Mouse (Mus musculus) naive thymus-derived CD4-positive, alpha-beta T cell, adult 5 months (primary cell): Measurements from ENCODE around the gene Zfp433. TPM values are rescaled to one million over a fixed set of nuclear protein-coding genes. Genes with fewer than 3 reads are reported as not detected.

Source experiments
- polyA plus RNA-seq: library from polyadenylated mRNA; unstranded; fragments of 100-300 nt; shearing (Covaris generic); gene quantifications from one replicate; pipeline ENCODE4 v1.2.1, GENCODE M21; 2017

Gene Zfp433
- polyA plus RNA-seq, result 15.6 TPM

GRCm38 (mm10) chr10:81704531-81705301 lies at the start of gene Zfp433:
Zfp433 (plus strand) TSS chr10:81704825.

GRCm38 (mm10) chr10:81770506-81771403 lies 66.1 kb downstream of the Zfp433 start, which contains the start of gene Gm3055:
Gm3055 (minus strand) TSS chr10:81771161.

Other genes with a start within 250 kb of the Zfp433 start
- 16.5 TPM for gene Nfic, start 249.2 kb upstream of the Zfp433 start, polyA plus RNA-seq
- gene Celf5, start 222.1 kb upstream of the Zfp433 start, polyA plus RNA-seq, result not detected
- gene Ncln, start 208.4 kb upstream of the Zfp433 start, polyA plus RNA-seq, result 154 TPM
- 94.7 TPM for gene S1pr4, start 204.7 kb upstream of the Zfp433 start, polyA plus RNA-seq
- gene Gna15, start 180.6 kb upstream of the Zfp433 start, polyA plus RNA-seq, result 3.3 TPM
- gene Gna11, start 159.6 kb upstream of the Zfp433 start, polyA plus RNA-seq, result 9.7 TPM
- 989 TPM for gene Aes, start 145.3 kb upstream of the Zfp433 start, polyA plus RNA-seq
- 0.93 TPM for gene Tle2, start 130.3 kb upstream of the Zfp433 start, polyA plus RNA-seq
- gene Tle6, start 103.8 kb upstream of the Zfp433 start, polyA plus RNA-seq, result 2.5 TPM
- gene BC025920, start 98.6 kb upstream of the Zfp433 start, polyA plus RNA-seq, result 1.6 TPM
- gene Sirt6, start 77.0 kb upstream of the Zfp433 start, polyA plus RNA-seq, result 10.4 TPM
- gene Ankrd24, start 76.3 kb upstream of the Zfp433 start, polyA plus RNA-seq, result 2.6 TPM
- 2.4 TPM for gene Gm10778, start 55.8 kb upstream of the Zfp433 start, polyA plus RNA-seq
- gene Gm3055, start 66.3 kb downstream of the Zfp433 start, polyA plus RNA-seq, result 7.0 TPM
- 3.2 TPM for gene Gm4767, start 107.4 kb downstream of the Zfp433 start, polyA plus RNA-seq
- gene Gm32687, start 159.1 kb downstream of the Zfp433 start, polyA plus RNA-seq, result 1.3 TPM
- gene Zfp781, start 225.7 kb downstream of the Zfp433 start, polyA plus RNA-seq, result not detected